Mouse (Mus musculus): ENCODE data around the gene Rrm2.

DNA sequence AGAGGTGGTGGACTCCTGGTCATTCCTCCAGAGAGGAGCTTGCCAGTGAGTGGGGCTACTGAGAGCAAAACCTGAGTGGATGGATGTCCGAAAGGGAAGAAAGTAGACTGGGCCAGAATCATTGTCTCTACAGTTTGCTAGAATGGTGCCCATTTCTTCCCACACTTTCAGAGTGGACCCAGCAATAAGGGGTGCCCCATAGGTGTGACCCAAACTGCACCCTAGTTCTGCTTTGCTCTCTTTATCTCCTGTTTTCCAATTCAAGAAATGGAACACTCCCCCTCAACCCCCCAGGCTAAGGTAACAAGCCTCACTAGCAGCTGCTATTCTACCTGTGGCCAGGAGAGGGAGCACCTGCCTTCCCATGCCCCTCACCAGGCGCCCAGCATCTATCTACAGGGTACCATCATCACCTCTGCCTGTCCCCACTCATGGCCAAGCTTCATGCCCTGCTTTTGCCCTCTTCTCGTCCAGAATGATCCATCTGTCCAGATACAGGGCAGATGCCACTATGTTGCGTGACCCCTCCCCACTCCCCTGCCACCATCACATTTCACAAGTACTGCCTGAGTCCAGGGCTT, 8.8 kb downstream of the Rrm2 start:
- no peak for TF ChIP-seq ELF1 (IDR thresholded peaks at IDR 0.05; ENCODE audit: low read depth, low read length)
- TF ChIP-seq USF1 (IDR thresholded peaks at IDR 0.05; ENCODE audit: low read depth, low read length), result no peak
- no peak for TF ChIP-seq EP300 (IDR thresholded peaks at IDR 0.05; ENCODE audit: low read depth in 1 of 2, low read length in 2 of 2)
- TF ChIP-seq ZC3H11A (IDR thresholded peaks at IDR 0.05; ENCODE audit: low read depth, low read length), result peak; percentile 77
- TF ChIP-seq CTCF (IDR thresholded peaks at IDR 0.05 in 2 of 3, conservative IDR thresholded peaks at IDR 0.05 in 1 of 3; ENCODE audit: control insufficient read depth in 1 of 3, insufficient read depth in 1 of 3, low read depth in 2 of 3, low read length in 3 of 3, poor library complexity in 1 of 3, severe bottlenecking in 1 of 3), result peak; percentile 86 to 93 (median 87)
- TF ChIP-seq GATA1 (IDR thresholded peaks at IDR 0.05; ENCODE audit: low read depth, low read length), result no peak
- no peak for TF ChIP-seq HCFC1 (IDR thresholded peaks at IDR 0.05; ENCODE audit: low read depth, low read length)
- no peak for TF ChIP-seq GABPA (IDR thresholded peaks at IDR 0.05; ENCODE audit: low read depth, low read length)
